Mouse (Mus musculus) large intestine, adult 2 months (tissue): ENCODE measurements around the gene Ccdc159. TPM values are rescaled to one million over a fixed set of nuclear protein-coding genes. Genes with fewer than 3 reads are reported as not detected.

Experiments
- DNase-seq: peaks from one replicate; pipeline ENCODE4 v3.0.0-alpha.2; 2012; ENCODE audit warnings: low read depth, low spot score
- WGBS: fragments of 180-500 bp; shearing (Covaris S2); methylation state at CpG from one replicate; pipeline ENCODE4 v1.1.7; 2018; 5-methylcytosine and 5-hydroxymethylcytosine counted together
- polyA plus RNA-seq: library from polyadenylated mRNA; depleted of rRNA; stranded (reverse); fragments of >200 nt; gene quantifications from 2 replicates; pipeline ENCODE4 v1.2.3, GENCODE M21; 2012; rRNA removed

Ccdc159 gene
- polyA plus RNA-seq, 1 experiment, result 0.98 TPM

- no peak for DNase-seq
- WGBS, result 92% methylated on average over 7 of the region's 7 CpGs
Measured at GRCm38 (mm10) chr9:21959244-21959643, 32.0 kb downstream of the Ccdc159 start.

GRCm38 (mm10) chr9:21960135-21960534, 32.9 kb downstream of the Ccdc159 start:
- WGBS, result 60% methylated on average over 9 of the region's 9 CpGs
- no peak for DNase-seq

- no peak for DNase-seq
- WGBS, result 34% methylated on average over 26 of the region's 26 CpGs
Measured at GRCm38 (mm10) chr9:21960558-21961208, 33.4 kb downstream of the Ccdc159 start.

GRCm38 (mm10) chr9:21961366-21961980, 34.2 kb downstream of the Ccdc159 start:
- no peak for DNase-seq
- WGBS, result 6% methylated on average over 35 of the region's 35 CpGs

- no peak for DNase-seq
- under 1% methylated on average over 15 of the region's 15 CpGs for WGBS
Measured at GRCm38 (mm10) chr9:21962010-21962409, 34.7 kb downstream of the Ccdc159 start.

GRCm38 (mm10) chr9:21962416-21963059, 35.3 kb downstream of the Ccdc159 start:
- no peak for DNase-seq
- WGBS, result 3% methylated on average over 34 of the region's 34 CpGs

GRCm38 (mm10) chr9:21963417-21963816, 36.1 kb downstream of the Ccdc159 start, which contains the start of gene Epor:
TSS of gene Epor (minus strand) at chr9:21963506.
- 39% methylated on average over 8 of the region's 8 CpGs for WGBS
- no peak for DNase-seq

- DNase-seq, result no peak
- 57% methylated on average over 6 of the region's 6 CpGs for WGBS
Measured at GRCm38 (mm10) chr9:21968883-21969282, 41.6 kb downstream of the Ccdc159 start.

GRCm38 (mm10) chr9:21969304-21969703, 42.0 kb downstream of the Ccdc159 start:
- no peak for DNase-seq
- WGBS, result 56% methylated on average over 4 of the region's 4 CpGs

GRCm38 (mm10) chr9:21976626-21977175, 49.4 kb downstream of the Ccdc159 start:
- DNase-seq, result no peak
- WGBS, result 78% methylated on average over 10 of the region's 10 CpGs

GRCm38 (mm10) chr9:21977331-21977730, 50.1 kb downstream of the Ccdc159 start:
- no peak for DNase-seq
- 80% methylated on average over 5 of the region's 5 CpGs for WGBS

- WGBS, result 38% methylated on average over 2 of the region's 2 CpGs
- no peak for DNase-seq
Measured at GRCm38 (mm10) chr9:21977972-21978371, 50.7 kb downstream of the Ccdc159 start.

GRCm38 (mm10) chr9:21978398-21979128, 51.3 kb downstream of the Ccdc159 start:
- DNase-seq, result no peak
- WGBS, result 84% methylated on average over 4 of the region's 4 CpGs

GRCm38 (mm10) chr9:21983911-21984310, 56.6 kb downstream of the Ccdc159 start:
- WGBS, result 45% methylated on average over 3 of the region's 3 CpGs

More at GRCm38 (mm10) chr9:21983911-21984310, 56.6 kb downstream of the Ccdc159 start:
- DNase-seq, result no peak

Other genes starting within 250 kb of the Ccdc159 start
- 64.7 and 74.0 TPM in 2 replicates for gene Ldlr, start 204.0 kb upstream of the Ccdc159 start, polyA plus RNA-seq
- 28.5 and 31.7 TPM in 2 replicates for gene Spc24, start 167.2 kb upstream of the Ccdc159 start, polyA plus RNA-seq
- 11.3 and 16.0 TPM in 2 replicates for gene Kank2, start 128.7 kb upstream of the Ccdc159 start, polyA plus RNA-seq
- 6.2 and 7.6 TPM in 2 replicates for gene Angptl8, start 92.0 kb upstream of the Ccdc159 start, polyA plus RNA-seq
- gene Dock6, start 74.8 kb upstream of the Ccdc159 start, polyA plus RNA-seq, result 52.5 and 66.4 TPM in 2 replicates
- gene Rab3d, start 9.3 kb upstream of the Ccdc159 start, polyA plus RNA-seq, result 70.2 and 84.5 TPM in 2 replicates
- 101 and 102 TPM in 2 replicates for gene Tmem205, start 85 bp downstream of the Ccdc159 start, polyA plus RNA-seq
- 2.9 and 3.1 TPM in 2 replicates for gene Plppr2, start 9.6 kb downstream of the Ccdc159 start, polyA plus RNA-seq
- gene Swsap1, start 28.3 kb downstream of the Ccdc159 start, polyA plus RNA-seq, result 7.4 and 8.0 TPM in 2 replicates
- gene Epor, start 36.0 kb downstream of the Ccdc159 start, polyA plus RNA-seq, result 1.1 and 1.8 TPM in 2 replicates
- 1.9 and 2.4 TPM in 2 replicates for gene Rgl3, start 62.0 kb downstream of the Ccdc159 start, polyA plus RNA-seq
- gene Ccdc151, start 75.2 kb downstream of the Ccdc159 start, polyA plus RNA-seq, result 0.14 and 0.15 TPM in 2 replicates
- 127 and 130 TPM in 2 replicates for gene Prkcsh, start 75.3 kb downstream of the Ccdc159 start, polyA plus RNA-seq
- 0.29 and 0.47 TPM in 2 replicates for gene Elavl3, start 124.6 kb downstream of the Ccdc159 start, polyA plus RNA-seq
- gene Gm49318, start 143.8 kb downstream of the Ccdc159 start, polyA plus RNA-seq, result not detected in 2 replicates
- 8.6 and 10.0 TPM in 2 replicates for gene Zfp653, start 143.9 kb downstream of the Ccdc159 start, polyA plus RNA-seq
- 47.7 and 48.6 TPM in 2 replicates for gene Ecsit, start 158.0 kb downstream of the Ccdc159 start, polyA plus RNA-seq
- gene Cnn1, start 171.7 kb downstream of the Ccdc159 start, polyA plus RNA-seq, result 253 and 296 TPM in 2 replicates
- 120 and 148 TPM in 2 replicates for gene Elof1, start 189.7 kb downstream of the Ccdc159 start, polyA plus RNA-seq
- 233 and 244 TPM in 2 replicates for gene Acp5, start 208.2 kb downstream of the Ccdc159 start, polyA plus RNA-seq
- 45.9 and 50.1 TPM in 2 replicates for gene Pigyl, start 229.4 kb downstream of the Ccdc159 start, polyA plus RNA-seq